Mouse (Mus musculus) testis, adult 2 months (tissue): ENCODE results near the gene Antxrl. TPM values are rescaled to one million over a fixed set of nuclear protein-coding genes. Genes with fewer than 3 reads are reported as not detected.
A peak's percentile ranks its signal among the peaks of the same experiment; 100 is the strongest.

Source experiments
- H3K27ac ChIP-seq: fragments of 200-500 bp; 2 replicates; pipeline ENCODE4 v1.5.1; 2012; ENCODE audit warnings: low read depth, low read length; ENCODE audit not compliant: control insufficient read depth, insufficient read depth
- H3K27me3 ChIP-seq: fragments of 200-500 bp; 2 replicates; pipeline ENCODE4 v1.6.1; 2012; ENCODE audit warnings: mild to moderate bottlenecking, low read length, moderate library complexity; ENCODE audit not compliant: control insufficient read depth, insufficient read depth
- H3K36me3 ChIP-seq: fragments of 200-500 bp; 2 replicates; pipeline ENCODE4 v1.6.1; 2012; ENCODE audit warnings: mild to moderate bottlenecking, low read length; ENCODE audit not compliant: control insufficient read depth, insufficient read depth
- H3K4me1 ChIP-seq: fragments of 200-500 bp; 2 replicates; pipeline ENCODE4 v1.6.1; 2012; ENCODE audit warnings: low read length; ENCODE audit not compliant: control insufficient read depth, insufficient read depth
- H3K4me3 ChIP-seq: fragments of 200-500 bp; 2 replicates; pipeline ENCODE4 v1.5.1; 2012; ENCODE audit warnings: low read depth, mild to moderate bottlenecking, low read length, moderate library complexity, mixed read lengths; ENCODE audit not compliant: control insufficient read depth
- CTCF ChIP-seq: fragments of 200-500 bp; IDR thresholded peaks from 2 replicates; pipeline ENCODE4 v1.5.1; 2012; ENCODE audit warnings: low read depth, mild to moderate bottlenecking, inconsistent platforms, low read length, moderate library complexity; ENCODE audit not compliant: control insufficient read depth, insufficient read depth, insufficient replicate concordance
- POLR2A ChIP-seq: fragments of 200-500 bp; IDR thresholded peaks from 2 replicates; pipeline ENCODE4 v1.6.1; 2012; ENCODE audit warnings: low read depth, mild to moderate bottlenecking, inconsistent platforms, low read length, moderate library complexity; ENCODE audit not compliant: control insufficient read depth
- polyA plus RNA-seq: library from polyadenylated mRNA; depleted of rRNA; stranded (reverse); fragments of >200 nt; gene quantifications from 2 replicates; pipeline ENCODE4 v1.2.3, GENCODE M21; 2012

The Antxrl gene
- polyA plus RNA-seq, 1 experiment, result 204 TPM

GRCm38 (mm10) chr14:34043341-34043740, 9.2 kb upstream of the Antxrl start:
- no peak overlapping the region for H3K27ac ChIP-seq
- H3K4me1 ChIP-seq, result no peaks in the 10 kb centered on the region
- no peaks in the 10 kb centered on the region for H3K36me3 ChIP-seq
- TF ChIP-seq POLR2A, result no peak
- TF ChIP-seq CTCF, result no peak
- no peaks in the 10 kb centered on the region for H3K27me3 ChIP-seq
- H3K4me3 ChIP-seq, result no peak overlapping the region

- H3K36me3 ChIP-seq, result no peaks in the 10 kb centered on the region
- TF ChIP-seq POLR2A (no peak), CTCF (no peak)
- peak overlapping the region; percentile 61 for H3K4me3 ChIP-seq
- H3K4me1 ChIP-seq, result no peaks in the 10 kb centered on the region
- H3K27me3 ChIP-seq, result no peaks in the 10 kb centered on the region
- no peak overlapping the region for H3K27ac ChIP-seq
These were observed 2.3 kb upstream of the Antxrl start for GRCm38 (mm10) chr14:34050101-34050779.

- Histone ChIP-seq H3K36me3 (no peaks in the 10 kb centered on the region), H3K4me3 (no peak overlapping the region), H3K4me1 (no peaks in the 10 kb centered on the region), H3K27me3 (no peaks in the 10 kb centered on the region), H3K27ac (no peak overlapping the region)
- TF ChIP-seq POLR2A (no peak), CTCF (no peak)
These were observed 19.2 kb downstream of the Antxrl start for GRCm38 (mm10) chr14:34071665-34072064.

- Histone ChIP-seq H3K36me3 (no peaks in the 10 kb centered on the region), H3K27ac (no peak overlapping the region), H3K4me3 (no peak overlapping the region), H3K4me1 (no peaks in the 10 kb centered on the region), H3K27me3 (no peaks in the 10 kb centered on the region)
- TF ChIP-seq POLR2A, result no peak
These were observed 22.8 kb downstream of the Antxrl start for GRCm38 (mm10) chr14:34075346-34075745.

GRCm38 (mm10) chr14:34077222-34077621, 24.7 kb downstream of the Antxrl start:
- H3K27ac ChIP-seq, result no peak overlapping the region

GRCm38 (mm10) chr14:34078293-34078692, 25.8 kb downstream of the Antxrl start:
- no peaks in the 10 kb centered on the region for H3K27me3 ChIP-seq
- no peaks in the 10 kb centered on the region for H3K36me3 ChIP-seq
- H3K4me3 ChIP-seq, result no peak overlapping the region
- no peak for TF ChIP-seq POLR2A
- TF ChIP-seq CTCF, result no peak
- no peak overlapping the region for H3K27ac ChIP-seq
- H3K4me1 ChIP-seq, result no peaks in the 10 kb centered on the region

More at GRCm38 (mm10) chr14:34077222-34077621, 24.7 kb downstream of the Antxrl start:
- no peaks in the 10 kb centered on the region for H3K27me3 ChIP-seq
- no peaks in the 10 kb centered on the region for H3K36me3 ChIP-seq
- no peak overlapping the region for H3K4me3 ChIP-seq
- TF ChIP-seq CTCF (no peak), POLR2A (no peak)
- no peaks in the 10 kb centered on the region for H3K4me1 ChIP-seq

- Histone ChIP-seq H3K36me3 (no peaks in the 10 kb centered on the region), H3K27me3 (no peaks in the 10 kb centered on the region), H3K27ac (no peak overlapping the region), H3K4me3 (no peak overlapping the region), H3K4me1 (no peaks in the 10 kb centered on the region)
- TF ChIP-seq POLR2A (no peak), CTCF (peak; percentile 74; the same call in 1 of the 2 replicates)
These were observed 28.0 kb downstream of the Antxrl start for GRCm38 (mm10) chr14:34080321-34080997.

GRCm38 (mm10) chr14:34085731-34086130, 33.2 kb downstream of the Antxrl start, which contains the start of gene Anxa8:
Gene Anxa8, plus strand, starts transcription at chr14:34085981.
- no peaks in the 10 kb centered on the region for H3K27me3 ChIP-seq
- no peak within 1 kb of the TSS for H3K4me3 ChIP-seq
- no peak for TF ChIP-seq CTCF
- no peak for TF ChIP-seq POLR2A

More at GRCm38 (mm10) chr14:34085731-34086130, 33.2 kb downstream of the Antxrl start, which contains the start of gene Anxa8:
- Histone ChIP-seq H3K4me1 (no peaks in the 10 kb centered on the region), H3K36me3 (no peaks in the 10 kb centered on the region), H3K27ac (no peak within 1 kb of the TSS)
